Mouse (Mus musculus): ENCODE measurements around the gene Ttc8.

Ttc8 gene

GRCm38 (mm10) chr12:99028665-99029064, 108.3 kb downstream of the Ttc8 start:
- DNase-seq (ENCODE audit: low read depth), result no peak

- DNase-seq (ENCODE audit: low read depth), result no peak
Observed at GRCm38 (mm10) chr12:99030022-99030421, 109.6 kb downstream of the Ttc8 start.

Measured in c-Kit-positive CD71-positive TER-119-negative erythroid progenitor cells, embryonic 14.5 days (primary cell).